Mouse (Mus musculus): ENCODE measurements around the gene Rab1b.

Gene Rab1b

DNA sequence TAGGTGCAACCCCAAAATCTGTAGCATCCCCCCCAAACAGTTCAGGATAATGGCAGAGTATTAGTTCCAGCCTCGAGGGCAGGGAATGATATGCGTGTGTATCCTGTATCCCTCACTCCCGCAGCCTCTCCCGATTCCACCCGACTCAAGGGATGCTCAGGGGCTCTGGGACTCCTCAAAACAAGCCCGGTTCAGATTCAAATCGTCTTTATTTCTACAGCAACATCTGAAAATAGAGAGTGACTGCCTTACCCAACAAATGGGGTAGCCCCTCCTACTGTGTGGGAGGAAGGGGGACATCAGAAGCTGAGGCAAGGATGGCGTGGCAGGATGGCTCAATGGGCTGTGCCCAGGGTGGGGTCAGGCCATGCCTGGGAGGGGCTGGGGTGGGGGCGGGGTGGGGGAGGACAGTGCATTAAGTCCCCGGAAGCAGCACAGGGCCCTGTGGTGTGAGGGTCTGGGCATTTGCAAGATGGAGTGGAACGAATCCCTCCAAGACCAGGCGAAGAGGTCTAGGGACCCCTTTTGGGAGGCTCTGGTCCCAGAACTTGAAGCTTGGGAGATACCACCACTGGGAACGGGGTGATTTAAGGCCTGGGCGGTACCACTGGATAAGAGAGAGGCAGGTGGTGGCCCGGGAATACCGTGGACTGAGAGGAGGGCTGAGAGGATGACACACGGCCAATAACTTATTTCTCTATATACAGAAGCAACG lies 841 bp upstream of the Rab1b start:
- in situ Hi-C loops (cut with MboI; ENCODE audit: low pct_unique_long_range_greater_than_20kb in 1 of 2, low sequenced_read_pairs in 2 of 2, unreplicated experiment in 1 of 2), result no loop called here

DNA sequence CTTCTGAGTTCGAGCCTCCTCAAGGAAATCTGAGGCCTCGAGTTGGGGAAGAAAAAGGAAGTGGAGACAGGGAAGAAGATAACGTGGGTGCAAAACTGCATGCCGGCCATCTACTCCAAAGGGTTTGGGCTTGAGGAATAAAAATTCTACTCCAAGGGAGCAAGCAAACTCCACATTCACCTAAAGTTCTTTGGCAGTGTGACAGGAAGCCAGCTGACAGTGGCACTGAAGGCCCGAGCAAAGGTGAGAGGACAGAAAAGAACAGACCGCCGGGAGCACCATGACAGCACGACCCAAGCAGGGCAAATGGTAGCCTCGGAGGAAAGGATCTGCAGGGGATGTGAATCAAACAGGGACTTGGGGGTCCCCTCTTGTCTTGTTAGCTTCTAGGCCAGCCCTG lies 798 bp downstream of the Rab1b start:
- in situ Hi-C loops (cut with MboI; ENCODE audit: low pct_unique_long_range_greater_than_20kb in 1 of 2, low sequenced_read_pairs in 2 of 2, unreplicated experiment in 1 of 2), result no loop called here

DNA sequence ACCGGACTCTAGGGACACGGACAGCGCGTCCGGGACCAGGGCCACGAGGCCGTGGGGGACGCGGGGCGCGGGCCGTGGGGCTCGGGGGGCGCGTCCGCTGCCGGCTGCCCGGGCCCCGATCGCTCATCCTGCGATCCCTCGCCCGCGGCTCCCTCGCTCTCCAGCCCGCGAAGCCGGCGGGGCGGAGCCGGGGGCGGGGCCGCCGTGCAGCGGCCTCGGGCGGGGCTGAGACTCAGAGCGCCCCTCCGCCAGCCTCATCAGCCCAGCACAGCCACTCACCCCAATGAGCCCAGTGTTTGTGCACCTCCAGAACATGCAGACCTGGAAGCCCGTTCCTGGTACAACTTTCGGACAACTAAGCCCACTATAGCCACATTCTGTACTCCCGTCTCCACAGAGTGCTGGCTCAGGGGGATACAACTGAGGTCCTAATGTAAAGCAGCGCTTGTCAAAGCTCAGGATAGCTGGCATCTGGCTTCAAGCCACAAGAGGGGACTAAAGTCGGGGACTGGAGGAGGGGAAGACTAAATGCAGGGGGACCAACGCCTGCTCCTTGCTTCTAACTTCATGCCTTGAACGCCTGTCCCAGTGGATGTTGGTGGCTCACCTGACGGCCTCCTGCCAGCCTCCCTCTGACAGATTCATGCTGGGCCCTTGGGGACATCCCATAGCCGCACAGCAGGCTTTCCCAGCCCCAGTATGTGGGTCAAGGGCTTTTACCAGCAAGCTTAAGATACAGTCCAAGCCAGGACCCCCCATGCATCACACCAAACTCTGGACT lies 8.3 kb downstream of the Rab1b start, which contains the start of gene Cnih2:
Gene Cnih2, minus strand, starts transcription at position 159 of the 781 bp plus-strand sequence.
- in situ Hi-C loops (cut with MboI; ENCODE audit: low pct_unique_long_range_greater_than_20kb in 1 of 2, low sequenced_read_pairs in 2 of 2, unreplicated experiment in 1 of 2), result loop anchor here in 1 of 2 experiments (10.0 kb wide), 1 partner anchor 46 kb away; no protein-coding TSS in a partner anchor

DNA sequence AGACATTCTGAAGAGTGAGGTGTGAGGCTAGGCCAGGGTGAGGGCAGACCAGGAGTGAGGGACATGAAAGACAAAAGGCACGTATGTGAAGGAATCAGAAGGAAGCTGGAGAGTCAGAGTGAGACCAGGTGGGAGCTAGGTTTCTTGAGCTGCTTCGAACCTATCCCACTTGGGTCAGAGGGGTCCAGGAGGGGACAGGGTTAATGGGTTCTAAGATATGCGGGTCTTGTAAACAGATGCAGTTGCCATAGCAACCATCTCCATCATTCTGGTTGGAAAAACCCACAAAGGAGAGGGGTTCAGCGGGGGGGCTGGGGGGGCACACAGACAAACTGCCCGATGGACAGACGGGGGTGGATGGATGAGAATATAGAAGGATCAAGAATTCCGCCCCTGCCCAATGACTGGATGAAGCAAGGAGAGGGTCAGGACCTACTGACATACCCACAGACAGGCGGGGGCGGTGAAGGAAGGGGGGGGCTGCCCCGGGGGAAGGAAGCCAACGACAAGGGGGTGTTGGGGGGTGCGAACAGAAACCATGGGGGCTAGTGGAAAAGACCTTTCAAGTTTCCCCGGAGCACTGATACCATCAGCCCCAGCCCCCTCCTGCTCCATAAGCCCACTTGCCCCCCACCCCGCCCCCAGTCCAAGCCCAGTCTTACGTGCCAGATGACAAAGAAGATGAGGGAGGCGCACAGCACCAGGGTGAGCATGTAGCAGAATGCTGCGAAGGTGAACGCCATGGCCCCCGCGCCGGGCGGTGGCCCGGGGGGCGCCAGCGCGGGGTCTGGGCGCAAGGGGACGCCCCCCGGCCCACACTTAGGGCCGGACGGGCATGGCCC lies 9.1 kb downstream of the Rab1b start:
- in situ Hi-C loops (cut with MboI; ENCODE audit: low pct_unique_long_range_greater_than_20kb in 1 of 2, low sequenced_read_pairs in 2 of 2, unreplicated experiment in 1 of 2), result loop anchor here in 1 of 2 experiments (10.0 kb wide), 1 partner anchor 47 kb away; no protein-coding TSS in a partner anchor

DNA sequence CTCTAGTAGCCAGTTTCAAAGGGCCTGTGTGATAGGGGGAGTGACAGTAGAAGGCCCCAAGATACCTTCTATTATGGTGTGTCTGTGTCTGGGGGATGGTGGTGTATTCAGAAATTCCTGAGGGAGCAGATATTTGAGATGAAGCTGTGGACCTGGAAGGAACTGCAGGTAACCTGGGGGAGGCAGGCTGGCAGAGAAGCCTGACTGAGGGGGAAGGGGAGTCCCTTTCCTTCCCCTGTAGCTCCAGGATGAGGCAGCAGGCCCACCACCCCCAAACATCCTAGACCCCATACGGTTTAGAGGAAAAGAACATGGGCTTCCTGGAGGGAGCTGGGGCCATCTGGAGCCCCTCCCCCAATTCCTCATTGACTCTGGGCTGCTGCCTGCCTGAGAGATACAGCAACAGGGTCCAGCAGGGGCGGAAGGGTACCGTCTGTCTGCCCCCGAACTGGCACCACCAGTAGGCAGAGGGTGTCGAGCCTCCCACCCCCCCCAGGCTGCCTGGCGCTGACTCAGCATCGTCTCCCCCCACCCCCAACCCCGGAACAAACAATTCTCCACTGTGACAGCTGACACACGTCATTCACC lies 10.9 kb downstream of the Rab1b start:
- in situ Hi-C loops (cut with MboI; ENCODE audit: low pct_unique_long_range_greater_than_20kb in 1 of 2, low sequenced_read_pairs in 2 of 2, unreplicated experiment in 1 of 2), result loop anchor here in 1 of 2 experiments (10.0 kb wide), 1 partner anchor 49 kb away; no protein-coding TSS in a partner anchor

DNA sequence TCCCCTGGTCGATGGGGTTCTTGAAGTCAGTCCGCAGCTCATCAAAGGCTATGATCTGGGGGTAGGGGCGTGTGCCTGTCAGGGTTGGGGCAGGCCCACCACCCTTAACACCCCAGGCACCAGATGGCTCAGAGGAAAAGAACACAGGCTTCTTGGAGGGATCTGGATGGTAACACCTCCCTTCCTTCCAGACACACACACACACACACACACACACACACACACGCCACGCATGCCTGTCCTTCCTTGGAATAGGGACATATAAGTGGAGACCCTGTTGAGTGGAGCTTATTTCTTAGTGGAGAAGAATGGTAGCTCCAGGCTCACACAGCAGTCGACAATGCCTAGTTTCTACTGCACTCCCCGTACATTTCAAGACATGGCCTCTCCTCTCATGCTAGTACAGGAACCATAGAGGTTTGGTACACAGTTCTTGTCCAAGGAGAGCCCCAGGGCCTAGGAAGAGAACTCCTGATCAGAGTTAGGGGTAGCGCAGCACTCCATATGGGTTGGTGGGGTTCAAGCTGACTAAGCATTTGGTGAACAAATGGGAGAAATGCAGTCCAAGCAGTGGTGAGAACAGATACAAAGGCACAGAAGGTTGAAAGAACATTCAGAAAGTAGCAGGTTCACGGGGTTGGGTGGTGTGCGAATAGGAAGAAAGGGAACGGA lies 12.0 kb downstream of the Rab1b start:
- in situ Hi-C loops (cut with MboI; ENCODE audit: low pct_unique_long_range_greater_than_20kb in 1 of 2, low sequenced_read_pairs in 2 of 2, unreplicated experiment in 1 of 2), result loop anchor here in 1 of 2 experiments (10.0 kb wide), 1 partner anchor 50 kb away; no protein-coding TSS in a partner anchor

DNA sequence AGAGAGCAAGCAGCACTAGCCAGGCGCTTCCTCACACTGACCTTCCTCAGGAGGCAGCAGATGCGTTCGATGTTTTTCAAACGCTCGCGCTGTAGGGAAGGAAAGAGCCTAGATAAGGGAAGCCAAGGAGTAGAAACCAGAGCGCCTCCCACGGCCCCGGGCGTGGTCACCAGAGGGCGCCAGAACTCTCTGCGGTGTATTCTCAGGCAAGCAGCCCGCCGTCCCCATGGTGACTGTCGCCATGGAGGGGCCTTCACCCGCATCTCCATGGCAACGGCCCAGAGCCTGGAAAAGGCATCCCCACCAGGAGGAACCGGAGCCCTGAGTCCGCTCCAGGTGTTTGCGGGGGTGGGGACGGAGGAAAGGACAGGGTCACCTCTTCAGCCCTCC lies 12.6 kb downstream of the Rab1b start:
- in situ Hi-C loops (cut with MboI; ENCODE audit: low pct_unique_long_range_greater_than_20kb in 1 of 2, low sequenced_read_pairs in 2 of 2, unreplicated experiment in 1 of 2), result loop anchor here in 1 of 2 experiments (10.0 kb wide), 1 partner anchor 51 kb away; no protein-coding TSS in a partner anchor

DNA sequence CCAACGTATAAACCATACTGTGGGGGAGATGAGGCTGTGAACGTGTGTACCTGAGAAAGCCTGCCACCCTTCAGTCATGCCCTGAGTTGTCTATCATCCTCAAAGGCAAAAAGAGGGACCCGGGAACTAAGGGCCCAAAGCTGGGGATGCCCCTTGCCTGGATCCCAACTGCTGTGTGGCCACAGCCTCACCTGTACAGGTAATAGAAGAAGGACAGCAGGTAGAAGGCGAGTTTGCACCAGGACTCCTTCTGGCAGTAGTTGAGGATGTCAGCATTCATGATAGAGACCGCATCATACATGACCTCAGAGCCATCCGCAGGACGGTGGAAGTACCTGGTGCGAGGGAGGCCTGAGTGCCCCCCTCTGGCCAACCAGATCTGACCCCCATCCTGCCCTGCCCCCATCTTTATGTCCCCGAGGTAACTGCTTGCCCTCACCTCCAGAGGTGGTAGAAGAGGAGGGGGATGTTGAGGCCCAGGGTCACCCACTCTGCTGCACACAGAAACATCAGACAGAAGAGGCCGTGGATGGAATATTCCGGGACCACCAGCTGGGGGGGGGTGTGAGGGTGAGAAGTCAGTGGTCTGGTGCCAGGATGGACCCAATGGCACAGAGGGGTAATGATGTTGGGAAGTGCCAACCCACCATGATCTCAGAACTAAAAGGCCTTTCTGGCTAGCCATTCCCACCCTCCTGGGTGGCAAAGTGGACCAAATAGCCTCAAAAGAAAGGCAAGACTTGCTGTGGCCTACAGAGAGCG lies 13.2 kb downstream of the Rab1b start:
- in situ Hi-C loops (cut with MboI; ENCODE audit: low pct_unique_long_range_greater_than_20kb in 1 of 2, low sequenced_read_pairs in 2 of 2, unreplicated experiment in 1 of 2), result loop anchor here in 1 of 2 experiments (10.0 kb wide), 1 partner anchor 51 kb away; no protein-coding TSS in a partner anchor

DNA sequence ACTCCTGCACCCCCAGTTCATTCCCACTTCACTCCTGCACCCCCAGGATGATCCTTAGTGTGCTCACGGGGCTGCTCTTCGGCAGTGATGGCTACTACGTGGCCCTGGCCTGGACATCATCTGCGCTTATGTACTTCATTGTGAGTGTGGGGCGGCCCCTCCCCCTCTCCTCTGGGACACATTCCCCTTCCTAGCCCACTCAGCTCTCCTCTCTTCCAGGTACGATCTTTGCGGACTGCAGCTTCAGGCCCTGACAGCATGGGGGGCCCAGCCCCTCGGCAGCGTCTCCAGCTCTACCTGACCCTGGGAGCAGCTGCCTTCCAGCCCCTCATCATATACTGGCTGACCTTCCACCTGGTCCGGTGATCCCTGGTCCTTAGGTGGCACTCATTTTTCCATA lies 14.8 kb downstream of the Rab1b start:
- in situ Hi-C loops (cut with MboI; ENCODE audit: low pct_unique_long_range_greater_than_20kb in 1 of 2, low sequenced_read_pairs in 2 of 2, unreplicated experiment in 1 of 2), result loop anchor here in 1 of 2 experiments (10.0 kb wide), 1 partner anchor 53 kb away; no protein-coding TSS in a partner anchor

DNA sequence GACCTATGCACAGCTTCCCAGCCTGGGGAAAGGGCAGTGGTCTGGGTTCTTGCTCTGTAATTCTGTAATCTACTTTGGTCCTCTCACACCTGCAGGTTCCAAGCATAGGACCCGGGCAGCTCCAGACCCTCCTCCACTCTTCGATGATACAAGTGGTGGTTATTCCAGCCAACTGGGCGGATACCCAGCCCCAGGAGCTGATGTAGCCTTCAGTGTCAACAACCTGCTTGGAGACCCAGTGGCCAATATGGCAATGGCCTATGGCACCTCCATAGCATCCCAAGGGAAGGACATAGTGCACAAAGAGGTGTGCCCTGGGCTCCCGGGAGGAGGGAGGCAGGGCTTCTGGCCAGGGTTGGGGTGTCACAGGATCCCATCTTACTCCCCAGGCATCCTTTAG lies 17.5 kb downstream of the Rab1b start:
- in situ Hi-C loops (cut with MboI; ENCODE audit: low pct_unique_long_range_greater_than_20kb in 1 of 2, low sequenced_read_pairs in 2 of 2, unreplicated experiment in 1 of 2), result loop anchor here in 1 of 2 experiments (5.0 kb wide), 1 partner anchor 53 kb away; no protein-coding TSS in a partner anchor

DNA sequence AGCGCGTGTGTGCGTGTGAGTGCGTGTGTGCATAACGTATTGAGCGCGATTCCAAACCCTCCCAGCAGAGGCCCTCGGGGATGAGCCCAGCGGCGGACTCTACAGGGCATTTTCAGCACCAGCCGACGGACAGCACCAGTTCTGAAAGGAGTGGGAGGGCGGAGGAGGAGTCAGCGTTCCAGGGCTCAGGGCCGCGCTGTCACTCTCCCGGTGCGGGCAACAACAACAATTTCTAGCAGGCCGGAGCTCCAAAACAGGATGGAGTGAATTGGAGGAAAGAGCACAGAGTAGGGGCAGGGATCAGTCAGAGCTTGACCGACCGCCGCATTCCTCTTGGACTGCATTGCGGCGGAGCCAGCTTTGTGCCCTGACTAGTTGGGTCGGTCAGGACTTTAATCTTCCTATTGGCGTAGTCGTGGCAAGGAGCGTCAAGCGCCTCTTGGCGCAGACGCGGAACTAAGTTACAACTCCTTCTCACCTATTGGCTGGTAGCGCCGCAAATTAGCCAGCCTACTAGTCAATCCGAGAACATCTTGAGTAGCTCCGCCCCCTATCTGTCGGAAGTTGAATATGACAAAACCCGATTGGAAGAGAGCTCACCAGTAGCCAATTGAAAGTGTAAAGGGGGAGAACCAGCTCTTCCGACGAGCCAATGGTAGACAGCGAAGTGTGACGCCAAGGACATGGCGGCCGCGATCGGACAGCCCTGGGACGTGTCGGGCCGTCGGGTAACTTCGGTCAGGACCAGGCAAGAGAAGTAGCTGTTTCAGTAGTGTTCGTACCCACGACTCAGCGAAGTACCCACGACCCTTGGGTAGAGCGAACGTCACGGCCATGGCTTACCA lies 18.8 kb downstream of the Rab1b start, which contains the start of gene Yif1a:
Gene Yif1a, plus strand, starts transcription at position 655 of the 845 bp plus-strand sequence.
- in situ Hi-C loops (cut with MboI; ENCODE audit: low pct_unique_long_range_greater_than_20kb in 1 of 2, low sequenced_read_pairs in 2 of 2, unreplicated experiment in 1 of 2), result loop anchor here in 1 of 2 experiments (5.0 kb wide), 1 partner anchor 54 kb away; no protein-coding TSS in a partner anchor

DNA sequence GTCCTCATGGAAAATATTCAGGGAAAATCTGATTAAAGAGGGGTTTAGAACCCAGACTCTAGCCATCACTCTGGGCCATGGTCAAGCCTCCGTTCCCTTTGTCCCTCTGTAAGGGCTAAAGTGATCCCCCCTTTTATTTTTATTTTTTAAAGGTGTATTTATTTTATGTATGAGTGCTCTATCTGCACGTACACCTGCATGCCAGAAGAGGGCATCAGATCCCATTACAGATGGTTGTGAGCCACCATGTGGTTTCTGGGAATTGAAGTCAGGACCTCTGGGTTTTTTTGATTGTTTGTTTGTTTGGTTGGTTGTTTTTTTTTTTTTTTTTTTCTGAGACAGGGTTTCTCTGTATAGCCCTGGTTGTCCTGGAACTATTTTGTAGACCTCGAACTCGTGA lies 20.3 kb downstream of the Rab1b start:
- in situ Hi-C loops (cut with MboI; ENCODE audit: low pct_unique_long_range_greater_than_20kb in 1 of 2, low sequenced_read_pairs in 2 of 2, unreplicated experiment in 1 of 2), result loop anchor here in 1 of 2 experiments (5.0 kb wide), 1 partner anchor 56 kb away; no protein-coding TSS in a partner anchor

DNA sequence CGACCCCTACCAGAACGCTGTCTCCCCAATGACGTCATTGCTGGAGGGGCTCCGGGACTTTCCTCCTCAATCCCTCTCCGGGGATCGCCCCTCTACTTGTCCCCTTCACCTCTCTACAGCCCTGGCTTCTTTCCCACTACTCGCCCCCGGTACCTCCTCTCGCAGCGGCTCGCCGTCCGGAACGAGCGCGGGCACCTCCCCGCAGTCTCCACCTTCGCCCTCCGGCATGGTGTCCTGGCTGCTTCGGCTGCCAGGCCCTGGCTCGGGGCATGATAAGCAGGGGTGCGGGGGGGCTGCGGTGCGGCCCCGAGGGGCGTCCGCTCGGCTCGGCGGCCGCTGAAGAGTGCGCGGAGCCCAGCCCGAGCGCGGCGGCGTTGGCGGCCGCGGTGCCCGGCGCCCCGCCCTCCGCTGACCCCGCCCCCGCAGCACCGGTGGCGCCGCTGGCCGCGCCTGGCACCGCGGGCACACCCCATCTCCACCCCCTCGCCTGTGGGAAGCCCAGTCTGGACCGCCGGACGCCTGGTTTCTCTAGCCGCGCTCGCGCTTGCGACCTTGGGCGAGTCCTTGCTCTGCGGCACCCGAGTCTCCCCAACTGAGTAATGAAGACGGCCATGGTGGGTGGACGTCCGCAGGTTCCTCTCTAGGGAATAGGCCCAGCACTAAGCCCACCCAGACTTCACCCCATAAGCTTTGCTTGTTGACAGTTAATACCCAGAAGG lies 21.6 kb downstream of the Rab1b start, which contains the start of gene Tmem151a:
Gene Tmem151a, minus strand, starts transcription at position 387 of the 719 bp plus-strand sequence.
- in situ Hi-C loops (cut with MboI; ENCODE audit: low pct_unique_long_range_greater_than_20kb in 1 of 2, low sequenced_read_pairs in 2 of 2, unreplicated experiment in 1 of 2), result loop anchor here in 1 of 2 experiments (5.0 kb wide), 1 partner anchor 57 kb away; no protein-coding TSS in a partner anchor

DNA sequence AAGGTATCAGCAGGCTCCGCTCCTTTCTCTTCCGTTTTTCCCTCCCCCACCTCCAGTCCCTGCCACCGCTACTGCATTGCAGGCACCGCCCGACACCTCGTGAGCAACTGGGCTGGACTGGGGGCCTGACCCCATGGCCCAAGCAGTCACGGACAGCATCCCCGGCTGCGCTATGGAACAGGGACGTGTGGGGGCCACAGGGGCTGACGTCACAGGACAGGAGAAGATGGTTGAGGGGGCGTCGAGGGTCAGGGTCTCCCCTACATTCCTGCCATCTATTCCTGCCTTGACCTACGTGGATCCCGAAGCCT lies 22.1 kb downstream of the Rab1b start:
- in situ Hi-C loops (cut with MboI; ENCODE audit: low pct_unique_long_range_greater_than_20kb in 1 of 2, low sequenced_read_pairs in 2 of 2, unreplicated experiment in 1 of 2), result loop anchor here in 1 of 2 experiments (5.0 kb wide), 1 partner anchor 58 kb away; no protein-coding TSS in a partner anchor

All from mouse embryonic stem cell (cell line).